Mouse (Mus musculus) embryo, embryonic 11 days (tissue): ENCODE results near the gene Lrtm2.
"Not testable (repeated sequence)": the region's sequence is repeated elsewhere in the genome, so short reads cannot be mapped to it uniquely, and the experiment has no call there.

Experiments
- DNase-seq: peaks from one replicate; pipeline ENCODE4 v3.0.0-alpha.2; 2015

Gene Lrtm2

DNA sequence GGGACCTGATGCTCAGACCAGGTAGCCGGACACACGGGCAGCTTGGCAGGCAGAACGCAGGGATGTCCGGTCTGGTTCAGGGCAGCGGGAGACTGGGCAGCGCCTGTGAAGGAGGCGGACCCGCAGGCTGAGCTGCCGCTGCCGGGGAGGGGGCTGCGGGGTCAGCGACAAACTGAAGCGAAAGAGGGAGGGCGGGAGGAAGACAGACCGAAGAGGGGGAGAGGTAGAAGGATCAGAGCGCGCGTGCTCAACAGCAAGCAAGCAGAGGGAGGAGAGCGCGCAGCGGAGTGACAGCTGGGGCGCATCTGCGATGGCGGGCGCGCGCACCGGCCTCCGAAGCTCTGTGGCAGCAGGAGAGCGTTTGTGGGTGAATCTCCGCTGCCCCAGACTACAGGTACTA lies at the start of gene Lrtm2:
TSS of gene Lrtm2 (minus strand) at position 261 of the 400 bp plus-strand sequence.
- DNase-seq = peak; percentile 64

DNA sequence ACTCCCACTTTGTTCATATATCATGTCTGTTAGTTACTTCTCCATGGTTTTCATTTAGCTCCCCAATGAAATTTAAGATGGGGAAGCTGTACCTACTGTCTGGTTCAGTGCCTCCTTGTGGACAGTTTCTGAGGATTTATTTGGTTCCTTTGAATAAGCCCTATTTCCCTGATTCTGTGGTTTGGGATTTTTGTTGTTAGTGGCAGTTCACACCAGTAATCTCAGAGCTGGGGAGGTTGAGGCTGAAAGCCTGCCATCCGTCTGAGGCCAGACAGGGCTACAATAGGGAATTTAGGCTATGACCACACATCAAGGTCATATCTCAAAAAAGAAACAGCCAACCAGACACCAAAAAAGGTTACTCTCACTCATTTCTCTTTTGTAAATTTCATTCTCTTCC lies 48.1 kb upstream of the Lrtm2 start:
- no peak for DNase-seq

DNA sequence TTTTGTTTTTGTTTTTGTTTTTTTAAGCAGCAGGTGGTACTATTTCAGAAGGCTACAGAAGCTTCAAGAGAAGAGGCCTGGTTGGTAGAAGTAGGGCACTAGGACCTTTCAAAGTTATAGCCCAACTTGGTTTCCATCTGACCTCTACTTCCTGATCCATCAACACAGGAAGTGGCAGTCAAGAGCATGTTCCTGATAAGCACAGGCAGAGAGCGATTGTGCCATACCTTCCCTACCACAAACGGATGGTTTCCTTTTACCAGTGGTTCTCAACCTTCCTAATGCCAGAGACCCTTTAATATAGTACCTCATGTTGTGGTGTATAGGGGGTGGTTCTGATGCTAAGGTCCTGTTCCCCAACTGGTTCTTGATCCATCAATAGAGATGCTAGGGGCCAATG lies 47.0 kb upstream of the Lrtm2 start:
- DNase-seq = no peak

DNA sequence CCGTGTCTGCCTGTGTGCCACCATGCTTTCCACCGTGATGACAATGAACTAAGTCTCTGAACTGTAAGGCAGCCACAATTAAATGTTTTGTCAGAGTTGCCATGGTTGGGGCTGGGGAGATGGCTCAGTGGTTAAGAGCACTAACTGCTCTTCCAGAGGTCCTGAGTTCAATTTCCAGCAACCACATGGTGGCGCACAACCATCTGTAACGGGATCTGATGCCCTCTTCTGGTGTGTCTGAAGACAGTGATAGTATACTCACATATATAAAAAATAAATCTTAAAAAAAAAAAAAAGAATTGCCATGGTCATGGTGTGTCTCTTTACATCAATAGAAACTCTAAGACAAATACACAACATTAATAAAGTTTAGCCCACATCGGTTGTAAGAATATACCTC lies 44.5 kb upstream of the Lrtm2 start:
- DNase-seq = no peak

DNA sequence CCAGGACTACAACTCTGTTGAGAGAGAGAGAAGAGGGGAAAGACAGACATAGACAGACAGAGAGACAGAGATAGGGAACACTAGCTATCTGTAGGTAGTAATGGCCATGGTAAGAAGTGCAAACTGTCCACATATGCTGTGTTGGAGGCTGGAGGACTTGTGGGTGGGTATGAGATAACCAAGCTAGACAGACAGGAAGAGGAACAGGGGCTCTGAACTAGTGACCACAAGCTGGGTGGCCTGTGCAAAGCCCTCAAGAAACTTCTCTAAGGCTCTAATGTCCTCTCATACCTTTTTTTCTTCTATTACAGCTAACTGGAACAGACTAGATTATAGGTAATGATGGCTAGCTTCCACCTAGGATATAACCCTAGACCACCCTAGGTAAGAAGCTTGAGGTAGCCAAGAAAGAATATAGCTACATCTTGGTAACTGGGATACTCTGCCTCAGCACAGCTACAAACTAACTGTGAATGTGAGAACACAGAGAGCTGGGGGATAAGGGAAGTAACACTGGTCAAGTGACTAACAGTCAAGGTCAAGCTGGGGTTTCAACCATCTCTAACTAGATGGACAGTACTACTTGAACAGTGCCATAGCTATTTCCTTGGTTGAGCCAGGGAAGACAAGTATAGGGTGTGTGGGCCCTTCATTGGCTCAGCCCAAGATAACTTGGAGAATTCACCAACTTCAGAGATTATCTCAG lies 42.6 kb upstream of the Lrtm2 start:
- no peak for DNase-seq

DNA sequence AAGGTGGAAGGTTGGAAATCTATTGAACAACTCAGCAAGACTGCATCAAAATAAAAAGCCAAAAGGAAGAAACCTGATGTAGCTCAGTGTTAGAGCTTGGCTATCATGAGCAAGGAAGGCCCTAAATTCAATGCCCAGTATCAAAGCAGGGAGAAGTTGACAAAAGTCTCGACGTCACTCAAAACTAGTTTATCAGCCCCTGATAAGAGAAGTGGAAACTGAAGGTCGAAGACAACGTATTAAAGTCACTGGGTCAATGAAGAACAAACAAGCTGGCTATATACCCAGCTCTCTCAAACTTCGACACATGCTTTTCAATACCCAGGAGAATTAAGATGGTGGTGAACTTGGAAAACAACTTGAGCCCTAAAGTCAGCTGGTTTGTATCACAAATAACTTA lies 41.7 kb upstream of the Lrtm2 start:
- DNase-seq = no peak

DNA sequence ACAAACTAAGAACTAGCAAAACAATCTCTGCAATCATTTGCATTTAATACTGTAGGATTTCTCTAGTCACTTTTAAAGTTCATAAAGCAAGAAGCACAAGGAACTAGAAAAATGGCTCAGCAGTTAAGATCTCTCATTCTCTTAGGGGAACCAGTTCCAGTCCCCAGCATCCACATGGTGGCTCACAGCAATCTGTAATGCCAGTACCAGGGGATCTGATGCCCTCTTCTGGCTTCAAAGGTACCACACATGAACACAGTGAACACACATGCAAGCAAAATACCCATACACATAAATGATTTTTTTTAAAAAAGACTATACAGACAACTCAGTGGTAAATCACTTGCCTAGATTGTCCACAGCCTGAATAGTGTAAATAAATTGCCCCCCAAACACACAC lies 41.1 kb upstream of the Lrtm2 start:
- no peak for DNase-seq

DNA sequence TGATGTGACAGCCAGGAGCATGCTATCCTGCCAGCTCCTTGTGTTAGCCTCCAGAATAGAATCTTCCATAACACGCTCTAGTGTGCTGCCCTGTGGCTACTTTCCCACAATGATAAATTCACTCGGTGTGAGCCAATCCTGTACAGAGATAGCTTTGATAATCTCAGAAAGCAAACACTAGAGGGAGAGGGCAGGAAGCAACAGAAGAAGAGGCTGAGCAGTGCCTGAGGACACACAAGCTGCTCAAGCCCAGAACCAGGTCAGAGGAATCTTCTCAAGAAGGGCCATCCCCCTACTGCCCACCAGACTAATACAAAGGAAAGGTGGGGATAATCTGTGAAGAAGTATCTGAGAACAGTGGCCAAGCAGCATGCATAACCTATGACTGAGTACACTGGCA lies 36.8 kb upstream of the Lrtm2 start:
- no peak for DNase-seq

DNA sequence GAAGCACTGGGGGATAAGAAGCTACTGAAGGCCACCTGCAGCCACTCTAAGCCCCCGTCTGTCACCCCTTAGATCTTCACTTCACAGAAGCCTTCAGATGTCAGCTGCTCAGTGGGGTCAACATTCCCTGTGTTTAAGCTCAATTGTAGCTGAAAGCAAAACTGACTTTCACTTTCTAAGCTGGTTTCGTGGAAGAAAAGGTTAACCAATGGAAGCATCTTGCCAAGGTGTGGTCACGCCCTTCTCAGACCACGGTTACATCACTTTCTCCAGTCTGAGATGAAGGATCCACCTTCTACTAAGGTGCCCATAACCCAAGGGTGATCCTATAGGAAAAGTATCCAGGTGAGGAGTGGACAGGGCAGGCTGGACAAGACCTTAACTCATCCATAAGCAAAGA lies 36.2 kb upstream of the Lrtm2 start:
- not testable (repeated sequence) for DNase-seq

DNA sequence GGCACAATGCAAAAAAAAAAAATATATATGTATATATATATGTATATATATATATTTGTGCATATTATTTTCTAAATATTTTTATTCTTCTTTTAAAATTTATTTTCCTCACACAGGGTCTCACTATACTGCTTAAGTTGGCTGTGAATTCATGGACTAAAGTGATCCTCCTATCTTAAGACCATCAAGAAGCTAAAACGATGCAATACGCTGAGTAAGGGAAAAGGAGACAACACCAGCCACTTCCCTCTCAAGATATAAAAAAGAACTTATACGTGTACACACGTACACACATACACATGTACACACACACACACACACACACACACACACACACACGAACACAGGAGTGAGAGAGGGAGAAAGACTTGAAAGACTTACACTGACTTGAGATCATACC lies 33.0 kb upstream of the Lrtm2 start:
- no peak for DNase-seq

DNA sequence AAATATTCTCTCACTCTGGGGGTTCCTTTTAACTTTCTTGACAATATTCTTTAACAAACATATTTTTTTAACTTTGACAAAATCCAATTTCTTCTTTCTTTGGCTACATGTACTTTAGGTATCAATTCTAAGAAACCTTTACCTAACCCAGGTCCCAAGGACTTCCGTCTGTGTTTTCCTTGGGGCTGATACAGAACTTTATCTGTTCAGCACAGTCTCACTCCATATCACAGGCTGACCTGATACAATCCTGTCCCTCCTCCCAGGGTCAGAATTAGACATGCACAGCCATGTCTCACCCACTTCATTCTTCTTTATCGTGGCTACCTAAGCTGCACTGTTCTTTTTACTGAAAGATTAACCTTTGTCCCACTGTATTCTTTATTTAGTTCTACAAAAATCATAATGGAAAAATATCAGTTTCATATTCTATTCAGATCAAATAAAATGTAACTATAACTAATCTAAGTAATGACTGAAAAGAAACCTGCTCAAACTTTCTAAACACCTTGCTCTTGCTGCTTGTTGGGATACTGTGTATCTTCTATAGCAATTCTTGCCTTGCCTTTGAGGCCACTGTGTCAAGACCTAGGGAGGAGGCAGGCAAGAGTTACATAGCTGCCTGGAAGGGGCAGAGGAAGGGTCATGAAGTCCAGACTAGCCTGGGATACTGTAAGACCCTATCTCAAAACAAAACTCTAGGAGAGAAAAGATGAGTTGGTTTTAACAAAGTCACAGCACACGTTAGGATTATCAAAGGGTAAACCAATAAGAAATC lies 30.5 kb upstream of the Lrtm2 start:
- no peak for DNase-seq

DNA sequence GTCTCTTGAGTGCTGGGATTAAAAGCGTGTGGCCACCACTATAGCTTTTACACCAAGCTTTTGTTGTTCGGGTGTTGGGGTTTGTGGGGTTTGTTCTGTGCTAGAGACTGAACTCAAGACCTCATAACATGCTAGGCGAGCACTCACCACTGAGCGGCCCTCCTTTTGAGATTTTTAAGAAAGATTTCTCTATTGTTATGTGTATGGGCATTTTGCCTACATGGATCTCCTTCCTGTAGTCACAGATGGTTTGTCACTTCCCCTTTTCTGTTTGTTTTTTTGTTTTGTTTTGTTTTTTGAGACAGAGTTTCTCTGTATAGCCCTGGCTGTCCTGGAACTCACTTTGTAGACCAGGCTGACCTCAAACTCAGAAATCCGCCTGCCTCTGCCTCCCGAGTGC lies 29.7 kb upstream of the Lrtm2 start:
- DNase-seq = not testable (repeated sequence)

DNA sequence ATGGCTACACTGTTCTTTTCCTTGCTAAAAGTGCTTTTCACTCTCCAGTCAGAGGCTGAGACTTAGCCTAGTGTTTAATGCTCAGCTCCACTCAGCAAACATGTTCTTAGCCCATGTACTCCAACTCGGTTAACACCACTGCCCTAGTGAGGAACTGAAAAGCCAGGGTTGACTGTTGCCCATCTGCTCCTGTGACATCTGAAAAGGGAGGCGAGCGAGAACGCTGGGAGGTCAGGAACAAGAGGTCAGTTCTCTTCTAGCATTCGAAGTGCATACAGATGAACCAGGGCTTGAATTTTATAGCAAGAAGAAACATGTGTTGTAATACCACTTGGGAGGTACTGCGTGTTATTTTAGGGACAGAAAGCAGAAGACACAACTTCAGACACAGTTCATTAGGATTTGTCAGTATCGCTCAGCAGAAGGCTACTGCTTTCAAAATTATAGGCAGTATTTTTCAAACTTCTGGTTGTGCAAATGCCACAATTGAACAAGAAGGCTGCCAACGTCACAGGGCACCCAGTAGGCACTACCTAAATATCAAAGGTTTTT lies 27.5 kb upstream of the Lrtm2 start:
- no peak for DNase-seq

DNA sequence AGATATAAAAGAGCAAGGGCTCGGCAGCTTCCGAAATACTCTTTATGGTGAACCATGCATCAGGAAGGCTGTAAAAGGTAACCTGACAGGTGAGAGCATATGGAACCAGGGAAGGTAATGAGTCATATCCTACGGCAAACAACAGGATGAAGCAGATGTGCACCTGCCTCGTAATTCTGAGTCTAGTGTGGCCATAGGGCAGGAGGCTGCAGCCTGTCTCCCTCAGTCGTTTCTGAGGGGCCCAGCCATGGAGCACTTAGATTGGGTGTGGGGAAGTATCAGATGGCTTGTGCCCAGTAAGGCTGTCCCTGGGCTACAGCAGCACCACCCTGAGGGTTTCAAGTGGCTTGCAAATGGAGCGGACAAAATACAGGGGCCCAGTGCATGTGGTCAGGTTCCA lies 21.9 kb upstream of the Lrtm2 start:
- DNase-seq = no peak

DNA sequence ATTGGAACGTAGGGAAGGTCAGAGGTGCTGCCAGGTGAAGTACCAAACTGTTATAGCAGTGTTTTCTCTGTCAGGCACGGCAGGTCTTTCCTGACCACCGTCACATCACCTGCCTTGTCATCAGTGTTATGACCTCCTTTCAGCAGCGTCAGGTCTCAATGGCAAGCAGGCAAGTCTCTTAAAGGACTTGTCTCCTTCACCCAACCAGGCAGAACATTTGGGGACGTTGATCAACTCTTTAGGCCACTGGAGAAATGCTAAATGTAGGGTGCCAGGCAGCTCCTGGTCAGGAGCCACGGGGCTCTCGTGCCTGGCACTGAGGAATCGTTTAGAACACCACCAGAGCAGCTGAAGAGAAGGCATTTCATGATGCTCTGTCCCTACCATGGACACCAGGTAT lies 21.1 kb upstream of the Lrtm2 start:
- no peak for DNase-seq

DNA sequence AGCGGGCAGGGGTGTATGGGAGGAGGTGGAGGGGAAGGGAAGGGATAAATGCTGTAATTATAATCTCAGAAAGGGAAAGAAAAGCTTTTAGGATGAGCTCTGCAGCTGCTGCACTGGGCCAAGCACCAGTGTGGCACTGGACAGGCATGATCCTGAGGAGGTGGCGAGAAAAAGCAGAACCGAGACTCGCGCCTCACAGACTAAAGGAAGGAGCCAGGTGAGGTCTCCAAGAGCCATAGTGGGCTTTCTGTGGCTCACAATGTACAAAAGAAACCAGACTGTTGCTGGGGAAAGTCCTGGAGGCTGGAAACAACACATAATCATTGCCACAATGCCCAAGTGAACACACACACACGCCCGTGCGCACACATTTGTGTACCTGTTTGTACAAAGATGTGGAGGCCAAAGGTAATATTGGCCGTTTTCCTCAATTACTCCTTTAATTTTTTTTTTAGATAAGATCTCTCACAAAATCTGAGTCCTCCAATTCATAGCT lies 20.2 kb upstream of the Lrtm2 start:
- no peak for DNase-seq

DNA sequence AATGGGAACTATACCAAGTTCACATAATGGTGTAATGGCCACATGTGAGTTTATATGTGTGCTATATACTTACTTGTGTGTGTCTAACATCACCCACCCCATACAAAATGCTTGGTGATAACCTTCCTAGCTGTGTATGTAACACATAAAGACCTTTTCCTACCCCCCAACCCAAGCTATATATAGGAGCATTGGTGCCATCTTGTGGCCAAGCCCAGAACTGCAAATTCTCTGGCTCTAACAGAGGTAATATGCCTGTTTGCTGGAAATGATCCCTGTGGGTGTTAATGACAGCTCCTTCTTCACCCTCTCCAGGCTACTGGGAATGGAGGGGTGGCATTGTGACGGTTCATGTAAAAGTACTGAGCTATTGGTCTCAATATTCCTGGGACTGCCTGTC lies 17.7 kb upstream of the Lrtm2 start:
- DNase-seq = peak; percentile 90

DNA sequence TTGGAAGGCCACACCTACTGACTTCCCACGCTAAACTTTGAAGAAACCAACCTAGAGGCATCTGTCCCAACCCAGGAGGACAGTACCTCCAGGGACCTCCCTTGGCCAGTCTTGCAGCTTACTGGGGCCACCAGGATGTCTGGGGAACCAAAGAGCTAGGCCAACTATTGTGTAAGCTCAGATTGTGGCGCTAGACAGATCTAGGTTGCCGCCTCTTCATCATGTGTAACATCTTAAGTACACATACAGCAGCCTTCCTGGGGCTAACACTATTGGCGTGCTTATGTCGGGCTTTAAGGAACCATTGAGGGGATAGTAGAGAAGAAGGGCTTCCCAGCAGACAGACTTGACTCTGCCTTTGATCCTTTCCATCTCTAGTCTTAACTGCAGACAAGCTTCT lies 17.2 kb upstream of the Lrtm2 start:
- no peak for DNase-seq

DNA sequence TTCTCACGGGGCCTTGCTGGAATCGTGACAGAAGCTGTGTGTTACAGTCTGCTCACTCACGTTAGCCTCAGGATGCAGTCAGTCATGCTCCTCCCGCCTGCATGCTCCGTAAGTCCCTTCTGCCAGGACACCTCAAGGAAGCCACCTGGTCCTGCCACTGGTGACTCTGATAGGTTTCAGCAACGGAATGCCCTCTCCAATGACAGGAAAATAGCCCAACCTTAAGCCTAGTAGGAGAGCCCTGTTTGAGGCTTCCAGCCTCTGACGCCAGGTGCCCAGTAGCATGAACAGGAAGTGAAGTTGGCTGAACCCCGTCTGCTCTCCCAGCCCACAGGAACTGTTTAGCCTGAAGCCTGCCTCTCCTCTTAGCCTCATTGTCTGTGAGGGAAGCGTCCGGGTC lies 15.7 kb upstream of the Lrtm2 start:
- DNase-seq = no peak

DNA sequence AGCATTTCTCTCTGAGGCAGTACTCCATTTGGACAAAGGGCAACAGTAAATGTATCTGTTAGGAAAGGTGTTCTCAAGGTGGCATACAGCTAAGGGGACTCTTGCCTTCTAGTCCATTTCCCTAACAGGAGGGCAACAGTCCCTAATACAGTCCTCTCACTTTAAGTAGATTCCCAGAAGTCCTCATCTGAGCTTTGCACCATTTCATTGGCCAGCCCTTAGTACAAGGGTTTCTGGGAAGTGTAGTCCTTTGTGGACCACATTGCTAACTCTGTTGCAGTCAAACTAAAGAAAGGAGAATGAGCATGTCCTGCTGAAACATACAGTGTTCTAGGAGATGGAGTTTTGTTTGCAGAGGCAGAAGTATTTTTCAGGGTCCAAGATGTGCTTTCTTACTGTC lies 10.8 kb upstream of the Lrtm2 start:
- DNase-seq = peak; percentile 54

DNA sequence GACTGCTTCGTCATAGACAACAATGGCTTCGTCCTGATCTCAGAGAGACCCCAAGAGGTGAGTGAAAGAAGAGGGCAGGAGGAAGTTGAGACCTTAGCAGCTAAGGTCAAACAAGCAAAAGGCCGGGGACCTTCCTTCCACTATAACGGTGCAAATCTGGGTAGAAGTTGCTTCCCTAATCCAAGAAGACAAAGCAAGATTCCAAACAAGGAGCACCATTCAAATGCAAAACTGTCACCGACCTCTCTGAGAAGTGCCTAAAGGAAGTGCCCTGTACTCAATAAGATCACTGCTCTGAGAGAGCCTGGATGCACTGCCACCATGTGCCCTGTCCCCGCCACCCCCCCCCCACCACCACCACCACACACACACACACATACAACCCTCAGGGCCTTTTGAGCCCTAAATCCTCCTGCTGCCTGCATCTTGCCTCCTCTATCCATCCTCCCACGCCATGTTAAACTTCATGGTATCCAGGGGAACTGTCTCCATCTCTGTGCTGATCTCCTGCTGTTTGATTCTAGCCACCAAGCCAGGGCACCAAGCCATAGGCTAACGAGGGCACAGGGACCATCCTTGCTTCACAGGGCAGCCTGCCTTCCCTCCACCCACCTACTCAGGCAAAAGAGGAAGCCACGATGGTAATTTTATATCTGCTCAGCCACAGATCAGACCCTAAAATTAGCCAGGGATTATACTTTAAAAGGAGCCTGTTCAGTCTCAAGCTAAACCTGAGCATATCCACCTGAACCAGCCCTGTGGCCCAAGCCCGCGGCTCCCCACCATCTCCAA lies 7.8 kb upstream of the Lrtm2 start:
- no peak for DNase-seq

DNA sequence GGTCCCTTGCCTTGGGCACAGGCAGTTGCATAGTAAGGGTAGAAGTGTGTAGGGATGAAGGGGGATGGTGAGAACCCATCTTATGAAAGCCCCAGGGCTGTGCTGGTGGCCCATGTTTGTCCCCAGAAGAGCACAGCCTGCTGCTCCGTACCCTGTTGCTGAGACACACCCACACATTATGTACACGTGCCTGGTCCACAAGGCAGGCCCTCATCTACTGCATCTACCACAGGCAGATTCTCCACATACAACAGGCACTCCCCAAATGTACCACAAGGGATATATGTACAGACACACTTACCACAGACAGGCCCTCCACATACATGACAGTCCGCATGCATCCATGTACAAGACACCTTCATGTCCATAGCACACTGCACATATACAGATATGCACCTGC lies 6.7 kb upstream of the Lrtm2 start:
- no peak for DNase-seq

DNA sequence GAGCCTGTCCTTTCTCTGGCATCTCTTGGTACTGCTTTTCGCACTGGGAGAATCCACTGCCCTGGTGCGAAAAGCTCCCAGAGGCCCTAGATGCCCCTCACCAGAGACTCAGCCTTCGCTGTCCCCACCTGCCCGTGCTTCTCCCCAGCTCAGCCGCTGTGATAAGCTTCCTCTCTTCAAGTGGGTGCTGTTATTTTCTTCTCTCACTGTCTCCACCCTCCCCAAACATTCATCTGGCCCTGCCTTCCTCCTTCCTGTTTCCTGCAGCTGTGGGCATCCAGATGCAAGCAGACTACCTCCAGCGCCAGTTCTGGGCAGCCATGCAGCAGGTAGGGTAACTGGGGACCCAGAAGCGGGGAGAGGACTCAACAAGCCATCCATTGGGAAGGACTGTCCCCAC lies 5.6 kb upstream of the Lrtm2 start:
- no peak for DNase-seq
